Mouse (Mus musculus) hindbrain, embryonic 16.5 days (tissue): Measurements from ENCODE around the gene Slc22a8. TPM values are rescaled to one million over a fixed set of nuclear protein-coding genes. Genes with fewer than 3 reads are reported as not detected.

Experiments used
- ATAC-seq: fragments of 200-750 bp; cut with Nextera tagmentation; 2 replicates; pipeline ENCODE4 v1.8.0; 2017; ENCODE audit warnings: moderate TSS enrichment, moderate library complexity
- H3K27ac ChIP-seq: fragments of 300-500 bp; sonication (generic); 2 replicates; pipeline ENCODE4 v1.5.1; 2014; ENCODE audit warnings: low read depth, mild to moderate bottlenecking, control low read depth, low read length, moderate library complexity
- H3K27me3 ChIP-seq: fragments of 300-500 bp; sonication (generic); replicated peaks from 2 replicates; pipeline ENCODE4 v1.6.1; 2014; ENCODE audit warnings: low read length; ENCODE audit not compliant: control insufficient read depth, insufficient read depth
- H3K36me3 ChIP-seq: fragments of 300-500 bp; sonication (generic); 2 replicates; pipeline ENCODE4 v1.6.1; 2014; ENCODE audit warnings: mild to moderate bottlenecking, low read length, moderate library complexity, mixed read lengths; ENCODE audit not compliant: control insufficient read depth, insufficient read depth
- H3K4me1 ChIP-seq: fragments of 300-500 bp; sonication (generic); 2 replicates; pipeline ENCODE4 v1.6.1; 2014; ENCODE audit warnings: low read depth, low read length; ENCODE audit not compliant: control insufficient read depth, insufficient read depth
- H3K4me2 ChIP-seq: fragments of 300-500 bp; sonication (generic); 2 replicates; pipeline ENCODE4 v1.6.1; 2014; ENCODE audit warnings: mild to moderate bottlenecking, low read length, control low read depth, moderate library complexity
- H3K4me3 ChIP-seq: fragments of 300-500 bp; sonication (generic); 2 replicates; pipeline ENCODE4 v1.5.1; 2014; ENCODE audit warnings: mild to moderate bottlenecking, low read length, control low read depth, moderate library complexity
- H3K9ac ChIP-seq: fragments of 300-500 bp; sonication (generic); 2 replicates; pipeline ENCODE4 v1.6.1; 2014; ENCODE audit warnings: low read depth, mild to moderate bottlenecking, control low read depth, low read length, moderate library complexity
- H3K9me3 ChIP-seq: fragments of 300-500 bp; sonication (generic); 2 replicates; pipeline ENCODE4 v1.6.1; 2014; ENCODE audit warnings: mild to moderate bottlenecking, low read length, moderate library complexity; ENCODE audit not compliant: control insufficient read depth
- WGBS: fragments of 180-500 bp; shearing (Covaris S2); extraction: QIAGEN DNeasy Blood & Tissue Kit; methylation state at CpG from one replicate; pipeline ENCODE4 v1.1.7; 2014; 5-methylcytosine and 5-hydroxymethylcytosine counted together
- polyA plus RNA-seq: library from polyadenylated mRNA; unstranded; fragments of >200 nt; fragmentation: Nextera tagmentation; extraction: Ambion mirVana; gene quantifications from 2 replicates; pipeline ENCODE4 v1.2.1, GENCODE M21; 2015

Slc22a8 gene
- polyA plus RNA-seq, 1 experiment from 2014 or later = 15.9 TPM

GRCm38 (mm10) chr19:8605241-8605558 lies 14.1 kb downstream of the Slc22a8 start:
- Histone ChIP-seq H3K4me3 (no peak overlapping the region), H3K9ac (no peak overlapping the region), H3K27ac (no peak overlapping the region), H3K27me3 (no peaks in the 10 kb centered on the region), H3K9me3 (no peaks in the 10 kb centered on the region), H3K4me1 (no peaks in the 10 kb centered on the region), H3K36me3 (no peaks in the 10 kb centered on the region), H3K4me2 (no peak overlapping the region)
- WGBS = 94% methylated on average over 3 of the region's 3 CpGs
- ATAC-seq = no peak

- Histone ChIP-seq H3K9ac (no peak overlapping the region), H3K27me3 (no peaks in the 10 kb centered on the region), H3K4me1 (no peaks in the 10 kb centered on the region), H3K9me3 (no peaks in the 10 kb centered on the region), H3K36me3 (no peaks in the 10 kb centered on the region), H3K4me3 (no peak overlapping the region), H3K27ac (no peak overlapping the region), H3K4me2 (no peak overlapping the region)
- ATAC-seq = no peak
- 80% methylated on average over 8 of the region's 8 CpGs for WGBS
These were observed 20.5 kb downstream of the Slc22a8 start for GRCm38 (mm10) chr19:8611358-8612123.

GRCm38 (mm10) chr19:8613111-8613510 lies 22.1 kb downstream of the Slc22a8 start:
- WGBS = 69% methylated on average over 2 of the region's 2 CpGs
- Histone ChIP-seq H3K4me1 (no peaks in the 10 kb centered on the region), H3K9ac (no peak overlapping the region), H3K4me3 (no peak overlapping the region), H3K36me3 (no peaks in the 10 kb centered on the region), H3K27ac (no peak overlapping the region), H3K4me2 (no peak overlapping the region), H3K27me3 (no peaks in the 10 kb centered on the region), H3K9me3 (no peaks in the 10 kb centered on the region)
- no peak for ATAC-seq

- no peak for ATAC-seq
- H3K27me3 ChIP-seq = no peaks in the 10 kb centered on the region
- H3K36me3 ChIP-seq = no peaks in the 10 kb centered on the region
- H3K9me3 ChIP-seq = no peaks in the 10 kb centered on the region
- no peak overlapping the region for H3K4me2 ChIP-seq
- H3K27ac ChIP-seq = no peak overlapping the region
- H3K9ac ChIP-seq = no peak overlapping the region
- no peak overlapping the region for H3K4me3 ChIP-seq
- no peaks in the 10 kb centered on the region for H3K4me1 ChIP-seq
- 84% methylated on average over 2 of the region's 2 CpGs for WGBS
These were observed 23.3 kb downstream of the Slc22a8 start for GRCm38 (mm10) chr19:8614343-8614742.

GRCm38 (mm10) chr19:8616314-8616713 lies 25.3 kb downstream of the Slc22a8 start:
- 76% methylated on average over 4 of the region's 4 CpGs for WGBS
- H3K27me3 ChIP-seq = no peaks in the 10 kb centered on the region
- no peak overlapping the region for H3K4me2 ChIP-seq
- no peaks in the 10 kb centered on the region for H3K9me3 ChIP-seq
- H3K4me1 ChIP-seq = no peaks in the 10 kb centered on the region
- no peak overlapping the region for H3K4me3 ChIP-seq
- no peak overlapping the region for H3K27ac ChIP-seq
- H3K9ac ChIP-seq = no peak overlapping the region
- H3K36me3 ChIP-seq = no peaks in the 10 kb centered on the region
- no peak for ATAC-seq

- H3K36me3 ChIP-seq = no peaks in the 10 kb centered on the region
- no peak within 1 kb of the TSS for H3K4me3 ChIP-seq
- WGBS = 15% methylated on average over 7 of the region's 7 CpGs
- H3K9me3 ChIP-seq = no peaks in the 10 kb centered on the region
- no peaks in the 10 kb centered on the region for H3K27me3 ChIP-seq
- ATAC-seq = no peak
- H3K4me2 ChIP-seq = no peak within 1 kb of the TSS
- no peak within 1 kb of the TSS for H3K27ac ChIP-seq
- no peaks in the 10 kb centered on the region for H3K4me1 ChIP-seq
- H3K9ac ChIP-seq = no peak within 1 kb of the TSS
These were observed 26.9 kb downstream of the Slc22a8 start, which contains the start of gene Slc22a6 for GRCm38 (mm10) chr19:8617904-8618303. TSS of gene Slc22a6 (plus strand) at chr19:8618039.

- no peak overlapping the region for H3K4me3 ChIP-seq
- no peak overlapping the region for H3K4me2 ChIP-seq
- WGBS = 94% methylated on average over 7 of the region's 7 CpGs
- H3K36me3 ChIP-seq = no peaks in the 10 kb centered on the region
- H3K9ac ChIP-seq = no peak overlapping the region
- H3K4me1 ChIP-seq = no peaks in the 10 kb centered on the region
- no peak overlapping the region for H3K27ac ChIP-seq
- H3K27me3 ChIP-seq = no peaks in the 10 kb centered on the region
- H3K9me3 ChIP-seq = no peaks in the 10 kb centered on the region
- ATAC-seq = no peak
These were observed 30.0 kb downstream of the Slc22a8 start for GRCm38 (mm10) chr19:8621098-8621497.

- Histone ChIP-seq H3K4me2 (no peak overlapping the region), H3K36me3 (no peaks in the 10 kb centered on the region), H3K4me3 (no peak overlapping the region), H3K9ac (no peak overlapping the region), H3K4me1 (no peaks in the 10 kb centered on the region), H3K9me3 (no peaks in the 10 kb centered on the region), H3K27ac (no peak overlapping the region), H3K27me3 (no peaks in the 10 kb centered on the region)
- WGBS = 78% methylated on average over 2 of the region's 2 CpGs
- ATAC-seq = no peak
These were observed 39.2 kb downstream of the Slc22a8 start for GRCm38 (mm10) chr19:8630249-8630648.

- Histone ChIP-seq H3K27ac (no peak overlapping the region), H3K9ac (no peak overlapping the region), H3K4me1 (no peaks in the 10 kb centered on the region), H3K4me2 (no peak overlapping the region), H3K36me3 (no peaks in the 10 kb centered on the region), H3K9me3 (no peaks in the 10 kb centered on the region), H3K4me3 (no peak overlapping the region), H3K27me3 (no peaks in the 10 kb centered on the region)
- ATAC-seq = no peak
- WGBS = 76% methylated on average over 6 of the region's 6 CpGs
These were observed 39.8 kb downstream of the Slc22a8 start for GRCm38 (mm10) chr19:8630826-8631225.
